Mouse (Mus musculus) C2C12 (cell line): ENCODE results near the gene Gm21973. TPM values are rescaled to one million over a fixed set of nuclear protein-coding genes. Genes with fewer than 3 reads are reported as not detected.

Experiments
- H3K27me3 ChIP-seq: one replicate; pipeline ENCODE4 v1.6.1; 2011; ENCODE audit not compliant: control insufficient read depth, insufficient read depth, insufficient read length
- H3K36me3 ChIP-seq: one replicate; pipeline ENCODE4 v1.6.1; 2011; ENCODE audit not compliant: control insufficient read depth, insufficient read depth
- H3K4me3 ChIP-seq: one replicate; pipeline ENCODE4 v1.5.1; 2011; ENCODE audit warnings: mild to moderate bottlenecking, control low read depth; ENCODE audit not compliant: poor library complexity, insufficient read depth, severe bottlenecking
- H3K79me2 ChIP-seq: one replicate; pipeline ENCODE4 v1.6.1; 2011; ENCODE audit not compliant: control insufficient read depth, insufficient read depth
- H3K79me3 ChIP-seq: one replicate; pipeline ENCODE4 v1.6.1; 2011; ENCODE audit warnings: low read depth, control low read depth
- H3ac ChIP-seq: one replicate; pipeline ENCODE3; 2011; ENCODE audit warnings: low read depth; ENCODE audit not compliant: control insufficient read depth, insufficient read length
- CEBPB ChIP-seq: IDR thresholded peaks from one replicate; pipeline ENCODE4 v1.6.1; 2011; ENCODE audit warnings: low read depth, mild to moderate bottlenecking, control low read depth, moderate library complexity
- CTCF ChIP-seq: IDR thresholded peaks from one replicate; pipeline ENCODE4 v1.5.1; 2011; ENCODE audit not compliant: control insufficient read depth, insufficient read depth, insufficient read length
- FOSL1 ChIP-seq: IDR thresholded peaks from one replicate; pipeline ENCODE4 v1.8.0; 2011; ENCODE audit warnings: mild to moderate bottlenecking, low read length; ENCODE audit not compliant: poor library complexity, insufficient read depth, severe bottlenecking
- MAX ChIP-seq: IDR thresholded peaks from one replicate; pipeline ENCODE4 v1.6.1; 2011; ENCODE audit warnings: mild to moderate bottlenecking, control low read depth
- MYOD1 ChIP-seq: IDR thresholded peaks from one replicate; pipeline ENCODE4 v1.6.1; 2011; ENCODE audit warnings: low read depth; ENCODE audit not compliant: control insufficient read depth, insufficient read length
- MYOG ChIP-seq: IDR thresholded peaks from one replicate; pipeline ENCODE4 v1.6.1; 2011; ENCODE audit not compliant: control insufficient read depth, insufficient read length; ENCODE audit errors: extremely low read depth
- USF1 ChIP-seq: IDR thresholded peaks from one replicate; pipeline ENCODE4 v1.6.1; 2011; ENCODE audit warnings: low read depth, mild to moderate bottlenecking, control low read depth, moderate library complexity
- polyA plus RNA-seq: library from polyadenylated mRNA; unstranded; fragments of >200 nt; fragmentation: generic; extraction: Trizol; gene quantifications from one replicate; pipeline ENCODE4 v1.2.1, GENCODE M21; 2012; ENCODE audit warnings: missing spikeins

Gene Gm21973
- polyA plus RNA-seq, 1 experiment, result not detected

DNA sequence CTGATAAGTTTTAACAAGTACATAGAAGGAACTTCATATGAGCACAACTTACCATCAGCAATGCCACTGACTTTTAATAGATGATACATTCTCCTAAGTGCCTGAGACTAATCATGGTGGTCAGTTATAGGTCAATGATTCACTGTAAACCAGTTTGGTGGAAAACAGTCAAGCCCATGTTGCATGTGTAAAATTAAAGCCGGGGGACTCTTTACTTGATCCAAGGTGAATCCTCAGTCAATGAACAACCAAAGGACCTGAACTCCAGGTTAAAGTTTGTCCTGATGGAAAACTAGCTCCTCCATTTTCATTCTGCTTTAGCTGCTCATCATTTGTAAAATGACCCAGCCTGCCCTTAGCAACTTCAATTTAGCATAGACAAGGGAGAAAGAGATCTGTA is 7.4 kb downstream of the Gm21973 start:
- no peak overlapping the region for H3K4me3 ChIP-seq
- H3K79me3 ChIP-seq, result no peaks in the 10 kb centered on the region
- no peak overlapping the region for H3ac ChIP-seq
- no peaks in the 10 kb centered on the region for H3K79me2 ChIP-seq
- TF ChIP-seq FOSL1 (no peak), CTCF (no peak), MYOG (no peak), USF1 (no peak), MAX (no peak), MYOD1 (no peak), CEBPB (no peak)
- no peaks in the 10 kb centered on the region for H3K36me3 ChIP-seq
- no peaks in the 10 kb centered on the region for H3K27me3 ChIP-seq

DNA sequence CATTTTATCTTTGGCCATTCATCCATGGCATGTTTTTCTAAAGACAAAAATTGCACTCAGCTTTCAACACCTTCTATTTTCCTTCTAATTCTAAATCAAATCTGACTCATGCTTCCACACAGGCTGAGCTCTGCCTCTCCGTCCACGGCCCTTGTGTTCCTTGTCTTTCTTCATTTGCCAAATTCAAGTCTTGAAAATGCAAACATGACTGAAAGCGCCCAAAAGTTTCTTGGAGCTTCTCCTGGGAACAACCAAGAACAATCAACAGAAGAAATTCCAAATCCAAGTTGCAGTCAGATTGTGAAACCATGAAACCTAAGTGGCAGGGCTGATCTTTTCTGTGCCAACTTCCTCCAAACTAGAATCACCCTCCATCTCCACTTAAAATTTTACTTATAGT is 13.4 kb downstream of the Gm21973 start:
- Histone ChIP-seq H3K36me3 (no peaks in the 10 kb centered on the region), H3K4me3 (no peak overlapping the region), H3K79me3 (no peaks in the 10 kb centered on the region), H3ac (no peak overlapping the region), H3K27me3 (no peaks in the 10 kb centered on the region), H3K79me2 (no peaks in the 10 kb centered on the region)
- TF ChIP-seq FOSL1 (no peak), CEBPB (no peak), USF1 (no peak), MYOG (no peak), MYOD1 (no peak), CTCF (no peak), MAX (no peak)

DNA sequence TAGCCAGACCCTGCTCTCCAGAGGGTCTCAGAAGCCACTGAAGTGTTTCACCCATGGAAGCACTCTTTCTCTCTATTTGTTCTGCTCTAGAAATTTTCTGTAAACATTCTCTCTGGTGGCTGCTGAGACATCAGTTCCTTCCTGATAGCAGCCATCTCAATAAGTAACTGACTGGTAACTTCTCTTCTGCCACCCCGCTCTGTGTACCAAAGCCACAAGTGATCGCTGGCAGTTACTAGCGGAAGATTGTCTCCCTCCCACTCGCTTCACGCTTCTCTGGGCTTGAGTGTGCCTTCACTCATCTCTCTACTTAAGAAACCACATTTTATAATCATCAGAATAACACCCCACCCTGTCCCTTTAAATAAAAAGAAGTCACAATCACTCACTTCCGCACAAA is 21.9 kb downstream of the Gm21973 start:
- TF ChIP-seq MAX (no peak), MYOG (no peak), CTCF (no peak), FOSL1 (no peak), MYOD1 (no peak), CEBPB (no peak), USF1 (no peak)
- H3K27me3 ChIP-seq, result no peaks in the 10 kb centered on the region
- H3ac ChIP-seq, result no peak overlapping the region
- no peaks in the 10 kb centered on the region for H3K36me3 ChIP-seq
- H3K4me3 ChIP-seq, result no peak overlapping the region
- H3K79me2 ChIP-seq, result no peaks in the 10 kb centered on the region
- no peaks in the 10 kb centered on the region for H3K79me3 ChIP-seq

- Histone ChIP-seq H3K27me3 (no peaks in the 10 kb centered on the region), H3K79me2 (no peaks in the 10 kb centered on the region), H3K36me3 (no peaks in the 10 kb centered on the region), H3K4me3 (no peak within 1 kb of the TSS), H3K79me3 (no peaks in the 10 kb centered on the region), H3ac (no peak within 1 kb of the TSS)
- TF ChIP-seq USF1 (no peak), MAX (no peak), MYOG (no peak), CEBPB (no peak), CTCF (no peak), FOSL1 (no peak), MYOD1 (no peak)
Observed at GRCm38 (mm10) chr15:10358039-10358948, 33.1 kb downstream of the Gm21973 start, which contains the start of gene Agxt2. Gene Agxt2 (plus strand): TSS chr15:10358532.

GRCm38 (mm10) chr15:10366331-10366730 is 41.2 kb downstream of the Gm21973 start:
- Histone ChIP-seq H3ac (no peak overlapping the region), H3K4me3 (no peak overlapping the region), H3K36me3 (no peaks in the 10 kb centered on the region), H3K27me3 (peaks cover 4% of the 10 kb centered on the region), H3K79me2 (no peaks in the 10 kb centered on the region), H3K79me3 (no peaks in the 10 kb centered on the region)
- no peak for TF ChIP-seq MYOD1
- no peak for TF ChIP-seq FOSL1
- TF ChIP-seq MAX, result no peak
- no peak for TF ChIP-seq CEBPB
- no peak for TF ChIP-seq USF1
- no peak for TF ChIP-seq CTCF
- no peak for TF ChIP-seq MYOG

DNA sequence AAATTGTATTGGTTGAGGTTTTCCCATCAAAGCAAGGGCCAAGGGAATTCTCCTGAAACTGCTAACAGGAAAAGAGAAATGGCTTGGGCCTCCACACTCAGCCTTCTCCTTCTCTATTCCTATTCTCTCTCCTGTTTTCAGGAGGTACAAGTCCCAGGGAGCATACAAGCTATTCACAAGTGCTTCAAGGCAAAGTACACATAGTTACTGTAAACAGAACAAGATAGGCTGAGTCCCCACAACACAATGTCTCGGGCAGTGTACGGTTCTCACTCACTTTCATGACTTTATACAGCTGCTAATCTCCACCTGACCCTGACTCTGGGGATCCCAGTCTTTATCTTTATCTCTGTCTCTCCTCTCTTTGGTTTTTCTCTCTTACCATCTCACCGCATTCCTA is 50.2 kb downstream of the Gm21973 start:
- TF ChIP-seq CTCF, result no peak
- no peak for TF ChIP-seq MYOD1
- no peak for TF ChIP-seq USF1
- no peak for TF ChIP-seq MYOG
- no peak for TF ChIP-seq CEBPB
- no peak for TF ChIP-seq MAX
- TF ChIP-seq FOSL1, result no peak
- H3ac ChIP-seq, result no peak overlapping the region
- H3K79me2 ChIP-seq, result no peaks in the 10 kb centered on the region
- H3K36me3 ChIP-seq, result no peaks in the 10 kb centered on the region
- H3K79me3 ChIP-seq, result no peaks in the 10 kb centered on the region
- no peaks in the 10 kb centered on the region for H3K27me3 ChIP-seq
- H3K4me3 ChIP-seq, result no peak overlapping the region
